Mouse (Mus musculus) cerebellum, adult 2 months (tissue): ENCODE results near the gene Ube2v1.

Experiments used
- CTCF ChIP-seq: fragments of 200-500 bp; IDR thresholded peaks from 2 replicates; pipeline ENCODE4 v1.5.1; 2011; ENCODE audit warnings: low read depth, mild to moderate bottlenecking, control low read depth, low read length, moderate library complexity, borderline replicate concordance; ENCODE audit not compliant: insufficient read depth
- POLR2A ChIP-seq: fragments of 200-500 bp; IDR thresholded peaks from 2 replicates; pipeline ENCODE4 v1.6.1; 2011; ENCODE audit warnings: low read length, control low read depth, borderline replicate concordance; ENCODE audit not compliant: insufficient read depth

DNA sequence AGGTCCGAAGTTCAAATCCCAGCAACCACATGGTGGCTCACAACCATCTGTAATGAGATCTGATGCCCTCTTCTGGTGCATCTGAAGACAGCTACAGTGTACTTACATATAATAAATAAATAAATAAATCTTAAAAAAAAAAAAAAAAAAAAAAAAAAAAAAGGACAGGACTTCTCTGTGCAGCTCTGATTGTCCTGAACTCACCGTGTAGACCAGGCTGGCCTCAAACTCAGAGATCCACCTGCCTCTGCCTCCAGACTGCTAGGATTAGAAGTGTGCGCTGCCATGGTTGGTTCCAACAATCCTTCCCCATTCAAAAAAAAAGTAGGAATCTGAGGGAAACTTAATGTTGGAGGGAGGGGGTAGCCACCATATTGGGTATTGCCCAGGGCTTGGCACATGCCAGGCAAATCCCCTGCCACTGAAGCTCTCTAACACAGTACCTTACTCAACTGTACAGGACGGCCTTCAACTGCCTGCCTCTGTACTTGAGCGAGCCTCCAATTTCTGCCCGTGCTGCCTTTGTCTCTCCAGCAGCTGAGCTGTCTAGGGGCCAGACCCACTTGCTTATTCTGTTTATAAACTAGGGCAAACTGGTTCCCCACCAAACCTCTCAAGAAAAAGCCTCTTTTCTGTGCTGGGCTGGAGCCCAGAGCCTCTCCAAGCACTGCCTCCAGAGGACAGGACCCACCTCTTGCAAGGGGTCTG, 7.4 kb downstream of the Ube2v1 start:
- no peak for TF ChIP-seq POLR2A
- TF ChIP-seq CTCF = no peak
